Mouse (Mus musculus) CH12.LX (cell line): ENCODE measurements around the gene Cnksr3.

ENCODE experiments used
- BHLHE40 ChIP-seq: IDR thresholded peaks from 2 replicates; pipeline ENCODE4 v1.6.1; 2011; ENCODE audit warnings: mild to moderate bottlenecking, low read depth, low read length, improper control_type of control experiment
- CTCF ChIP-seq, 2 experiments: IDR thresholded peaks in 1 of 2; conservative IDR thresholded peaks in 1 of 2; 2 replicates each; pipeline ENCODE4 v1.5.1; 2011 to 2012; ENCODE audit warnings: low read depth in 2 of 2, low read length in 2 of 2, improper control_type of control experiment in 1 of 2, inconsistent platforms in 1 of 2, mild to moderate bottlenecking in 1 of 2, moderate library complexity in 1 of 2
- E2F4 ChIP-seq: IDR thresholded peaks from 2 replicates; pipeline ENCODE4 v1.6.1; 2011; ENCODE audit warnings: low read depth, low read length, improper control_type of control experiment; ENCODE audit not compliant: insufficient replicate concordance
- ELF1 ChIP-seq: IDR thresholded peaks from 2 replicates; pipeline ENCODE4 v1.6.1; 2014; ENCODE audit warnings: low read depth, mild to moderate bottlenecking, inconsistent platforms, low read length, improper control_type of control experiment
- EP300 ChIP-seq: IDR thresholded peaks from 2 replicates; pipeline ENCODE4 v1.6.1; 2011; ENCODE audit warnings: low read length, improper control_type of control experiment
- HCFC1 ChIP-seq: IDR thresholded peaks from 2 replicates; pipeline ENCODE4 v1.6.1; 2012; ENCODE audit warnings: low read depth, mild to moderate bottlenecking, inconsistent platforms, low read length, improper control_type of control experiment
- MAFK ChIP-seq: IDR thresholded peaks from 2 replicates; pipeline ENCODE4 v1.6.1; 2011; ENCODE audit warnings: low read length, improper control_type of control experiment; ENCODE audit not compliant: insufficient replicate concordance
- MEF2A ChIP-seq: IDR thresholded peaks from 2 replicates; pipeline ENCODE4 v1.6.1; 2014; ENCODE audit warnings: low read depth, mild to moderate bottlenecking, inconsistent platforms, low read length, improper control_type of control experiment, borderline replicate concordance
- POLR2A ChIP-seq: IDR thresholded peaks from 2 replicates; pipeline ENCODE4 v1.6.1; 2011; ENCODE audit warnings: low read depth, mild to moderate bottlenecking, improper control_type of control experiment, low read length
- RAD21 ChIP-seq: IDR thresholded peaks from 2 replicates; pipeline ENCODE4 v1.6.1; 2011; ENCODE audit warnings: low read depth, mild to moderate bottlenecking, low read length, improper control_type of control experiment, moderate library complexity
- TCF12 ChIP-seq: IDR thresholded peaks from 2 replicates; pipeline ENCODE4 v1.6.1; 2014; ENCODE audit warnings: low read depth, mild to moderate bottlenecking, inconsistent platforms, low read length, improper control_type of control experiment

- no peak for TF ChIP-seq BHLHE40
- no peak for TF ChIP-seq RAD21
- TF ChIP-seq EP300 = no peak
- no peak for TF ChIP-seq CTCF (conservative IDR thresholded peaks at IDR 0.05 in 1 of 2, IDR thresholded peaks at IDR 0.05 in 1 of 2; ENCODE audit: low read depth in 2 of 2, low read length in 2 of 2)
- TF ChIP-seq TCF12 = no peak
- no peak for TF ChIP-seq POLR2A
- TF ChIP-seq MEF2A = no peak
- no peak for TF ChIP-seq HCFC1
- TF ChIP-seq ELF1 = no peak
- TF ChIP-seq E2F4 = no peak
- TF ChIP-seq MAFK = no peak
Measured at GRCm38 (mm10) chr10:7133005-7133404, 79.0 kb downstream of the Cnksr3 start.
